Mouse (Mus musculus): ENCODE data around the gene Xrcc6. TPM values are rescaled to one million over a fixed set of nuclear protein-coding genes. Genes with fewer than 3 reads are reported as not detected.

The Xrcc6 gene
- polyA plus RNA-seq, 1 experiment from 2014 or later = 36.7 TPM

DNA sequence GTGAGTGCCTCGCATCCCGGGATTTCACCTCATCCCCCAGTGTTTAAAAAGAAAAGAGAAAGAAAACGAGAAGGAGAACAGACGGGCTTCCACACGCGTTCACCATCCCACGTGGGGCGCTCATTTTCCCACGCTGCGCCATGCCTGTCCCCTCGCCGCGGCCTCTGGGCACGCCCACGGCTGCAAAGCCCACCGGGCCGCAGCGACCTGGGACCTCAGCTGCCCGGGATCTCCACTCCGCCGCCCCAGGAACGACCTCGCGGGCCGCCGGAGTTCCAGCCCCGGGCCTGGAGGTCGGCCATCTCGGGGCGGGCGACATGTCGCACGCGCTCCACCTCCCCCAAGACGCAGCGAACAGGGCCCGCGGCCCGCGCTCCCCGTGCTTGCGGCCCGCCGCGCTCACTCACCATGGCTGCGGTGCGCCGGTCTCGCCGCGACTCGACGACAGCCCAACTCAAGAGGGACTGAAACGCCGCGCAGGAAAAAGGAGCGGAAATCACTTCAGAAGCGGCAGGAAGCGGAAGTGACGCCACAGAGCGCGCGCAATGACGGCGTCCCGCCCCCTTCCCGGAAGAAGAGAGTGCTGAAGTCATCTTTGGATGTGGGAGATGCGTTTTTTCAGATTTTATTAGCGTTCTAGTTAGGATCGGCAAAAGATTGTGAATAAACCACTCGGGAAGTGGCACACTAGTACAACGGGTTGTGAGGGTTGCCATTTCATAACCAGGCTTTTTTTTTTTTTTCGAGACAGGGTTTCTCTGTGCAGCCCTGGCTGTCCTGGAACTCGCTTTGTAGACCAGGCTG, 59.6 kb downstream of the Xrcc6 start, which contains the start of gene Snu13:
Snu13 (minus strand) TSS at position 519 of the 804 bp plus-strand sequence.
- Histone ChIP-seq H3K4me3 (replicated peaks; ENCODE audit: low read length) (peak within 1 kb of the TSS; percentile 100), H3K4me1 (replicated peaks; ENCODE audit: control insufficient read depth, insufficient read depth, low read length) (peaks cover 18% of the 10 kb centered on the region), H3K27ac (peak within 1 kb of the TSS; percentile 83), H3K27me3 (ENCODE audit: control insufficient read depth, insufficient read depth, low read length) (no peaks in the 10 kb centered on the region), H3K36me3 (replicated peaks; ENCODE audit: control insufficient read depth, insufficient read depth) (peaks cover 17% of the 10 kb centered on the region), H3K9ac (peak within 1 kb of the TSS; percentile 93), H3K4me2 (replicated peaks) (peak within 1 kb of the TSS; percentile 98), H3K9me3 (ENCODE audit: control insufficient read depth, low read length) (no peaks in the 10 kb centered on the region)
- DNase-seq (ENCODE audit: low spot score) = peak; percentile 95
- ATAC-seq (ENCODE audit: low FRiP score) = peak; percentile 91
- whole genome bisulfite sequencing = under 1% methylated on average over 65 of the region's 74 CpGs

DNA sequence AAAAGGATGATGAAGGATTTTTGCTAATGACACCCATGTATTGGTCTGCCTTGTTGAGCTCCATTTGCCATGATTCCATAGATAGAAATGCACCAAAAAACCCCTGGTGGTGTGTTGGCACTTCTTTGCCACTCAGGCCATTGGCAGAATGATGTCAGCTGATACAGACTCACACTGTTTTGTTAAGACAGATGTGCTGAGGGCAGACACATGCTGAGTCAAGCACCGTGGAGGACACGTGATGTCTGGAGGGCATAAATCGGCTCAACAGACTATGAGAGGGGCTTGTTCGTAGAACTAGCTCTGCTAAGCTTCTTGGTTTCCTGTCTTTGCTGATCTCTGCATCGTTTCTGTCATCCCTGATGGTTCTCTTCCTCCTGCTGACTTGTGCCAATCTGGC, 64.9 kb downstream of the Xrcc6 start:
- no peak overlapping the region for H3K27ac ChIP-seq
- no peak for ATAC-seq (ENCODE audit: low FRiP score)
- H3K4me3 ChIP-seq (replicated peaks; ENCODE audit: low read length) = no peak overlapping the region
- no peaks in the 10 kb centered on the region for H3K36me3 ChIP-seq (replicated peaks; ENCODE audit: control insufficient read depth, insufficient read depth)
- 66% methylated on average over 5 of the region's 5 CpGs for WGBS
- DNase-seq (ENCODE audit: low spot score) = no peak
- no peaks in the 10 kb centered on the region; the same call in 1 of the 2 replicates for H3K4me1 ChIP-seq (replicated peaks; ENCODE audit: control insufficient read depth, insufficient read depth, low read length)
- no peaks in the 10 kb centered on the region for H3K27me3 ChIP-seq (ENCODE audit: control insufficient read depth, insufficient read depth, low read length)
- no peaks in the 10 kb centered on the region for H3K9me3 ChIP-seq (ENCODE audit: control insufficient read depth, low read length)
- no peak overlapping the region for H3K4me2 ChIP-seq (replicated peaks)
- no peak overlapping the region for H3K9ac ChIP-seq

DNA sequence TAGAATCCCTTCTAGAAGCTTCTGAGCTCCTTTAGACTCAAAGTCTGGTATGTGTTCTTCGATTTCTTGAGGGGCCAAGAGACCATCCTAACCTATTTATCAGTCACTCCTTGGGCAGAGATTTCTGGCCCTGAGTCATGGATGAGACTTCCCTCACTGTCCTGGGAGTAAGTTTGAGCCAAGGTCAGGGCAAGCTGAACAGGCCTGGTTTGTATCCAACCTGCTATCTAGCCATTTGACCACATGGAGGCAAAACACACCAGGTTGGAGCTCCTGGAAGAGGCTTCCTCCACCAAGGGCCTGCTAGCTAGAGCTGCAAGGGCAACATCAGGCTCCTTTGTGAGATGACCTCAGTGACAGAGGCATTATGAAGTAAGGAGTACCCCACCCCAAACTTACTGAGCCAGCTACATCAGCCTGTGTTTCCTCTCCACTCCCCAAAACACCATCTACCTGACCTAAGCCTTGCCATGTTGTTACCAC, 71.1 kb downstream of the Xrcc6 start, which contains the start of gene 4930407I10Rik:
4930407I10Rik (plus strand) TSS at position 433 of the 483 bp plus-strand sequence.
- Histone ChIP-seq H3K4me3 (replicated peaks; ENCODE audit: low read length) (no peak within 1 kb of the TSS), H3K4me2 (replicated peaks) (no peak within 1 kb of the TSS), H3K9ac (no peak within 1 kb of the TSS), H3K9me3 (ENCODE audit: control insufficient read depth, low read length) (no peaks in the 10 kb centered on the region), H3K4me1 (replicated peaks; ENCODE audit: control insufficient read depth, insufficient read depth, low read length) (no peaks in the 10 kb centered on the region), H3K27ac (no peak within 1 kb of the TSS), H3K27me3 (ENCODE audit: control insufficient read depth, insufficient read depth, low read length) (0 out of 2 replicates have a peak, but pooled peaks cover 4% of the 10 kb centered on the region), H3K36me3 (replicated peaks; ENCODE audit: control insufficient read depth, insufficient read depth) (no peaks in the 10 kb centered on the region)
- ATAC-seq (ENCODE audit: low FRiP score) (no peak), DNase-seq (ENCODE audit: low spot score) (no peak)
- WGBS = 83% methylated on average over 1 of the region's 1 CpGs

DNA sequence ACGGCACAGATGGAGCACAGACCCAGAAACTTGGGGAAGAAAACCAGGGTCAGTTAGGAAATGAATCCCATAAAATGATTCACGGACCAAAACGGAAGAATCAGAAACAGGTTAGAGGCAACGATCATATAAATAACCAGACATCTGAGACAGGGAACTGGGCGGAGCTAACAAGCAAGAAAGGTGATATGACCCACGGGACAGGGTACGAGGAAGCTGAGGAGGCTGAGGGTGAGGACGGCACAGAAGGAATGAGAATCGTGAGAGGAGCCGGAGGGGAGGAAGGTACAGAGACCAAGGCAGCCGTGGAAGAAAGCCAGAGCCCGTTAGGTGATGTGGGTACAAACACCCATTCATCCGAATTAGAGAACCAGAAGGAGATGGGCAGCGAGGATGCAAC, 76.3 kb downstream of the Xrcc6 start:
- Histone ChIP-seq H3K9me3 (ENCODE audit: control insufficient read depth, low read length) (no peaks in the 10 kb centered on the region), H3K9ac (no peak overlapping the region), H3K27ac (no peak overlapping the region), H3K4me3 (replicated peaks; ENCODE audit: low read length) (no peak overlapping the region), H3K4me1 (replicated peaks; ENCODE audit: control insufficient read depth, insufficient read depth, low read length) (no peaks in the 10 kb centered on the region), H3K27me3 (ENCODE audit: control insufficient read depth, insufficient read depth, low read length) (peaks cover 21% of the 10 kb centered on the region), H3K36me3 (replicated peaks; ENCODE audit: control insufficient read depth, insufficient read depth) (no peaks in the 10 kb centered on the region), H3K4me2 (replicated peaks) (no peak overlapping the region)
- WGBS = 76% methylated on average over 14 of the region's 14 CpGs
- DNase-seq (ENCODE audit: low spot score) (no peak), ATAC-seq (ENCODE audit: low FRiP score) (no peak)

DNA sequence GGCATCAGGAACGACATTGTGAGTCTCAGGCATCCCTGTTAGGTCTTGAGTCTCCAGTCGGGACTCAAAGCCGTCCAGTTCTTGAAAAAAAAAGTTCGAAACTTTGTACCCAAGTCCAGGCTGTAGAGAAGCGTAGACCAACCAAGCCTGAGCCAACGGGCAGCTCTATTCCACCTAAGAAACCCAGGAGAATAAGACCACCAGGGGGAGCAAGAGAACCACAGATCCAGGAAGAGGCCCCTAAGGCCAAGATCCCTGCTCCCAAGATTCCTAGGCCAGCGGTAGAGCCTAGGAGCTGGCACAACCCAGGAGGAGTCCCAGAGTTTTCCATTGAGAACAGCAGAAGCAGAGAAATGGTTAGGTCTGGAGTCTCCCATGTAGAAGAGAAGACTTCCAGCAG, 77.9 kb downstream of the Xrcc6 start:
- 21% methylated on average over 7 of the region's 7 CpGs for WGBS
- Histone ChIP-seq H3K36me3 (replicated peaks; ENCODE audit: control insufficient read depth, insufficient read depth) (no peaks in the 10 kb centered on the region), H3K9me3 (ENCODE audit: control insufficient read depth, low read length) (no peaks in the 10 kb centered on the region), H3K9ac (no peak overlapping the region; the same call in 1 of the 2 replicates), H3K4me3 (replicated peaks; ENCODE audit: low read length) (no peak overlapping the region), H3K27me3 (ENCODE audit: control insufficient read depth, insufficient read depth, low read length) (peaks cover 37% of the 10 kb centered on the region), H3K4me2 (replicated peaks) (no peak overlapping the region), H3K27ac (no peak overlapping the region), H3K4me1 (replicated peaks; ENCODE audit: control insufficient read depth, insufficient read depth, low read length) (no peaks in the 10 kb centered on the region)
- DNase-seq (ENCODE audit: low spot score) (peak; percentile 88), ATAC-seq (ENCODE audit: low FRiP score) (no peak)

DNA sequence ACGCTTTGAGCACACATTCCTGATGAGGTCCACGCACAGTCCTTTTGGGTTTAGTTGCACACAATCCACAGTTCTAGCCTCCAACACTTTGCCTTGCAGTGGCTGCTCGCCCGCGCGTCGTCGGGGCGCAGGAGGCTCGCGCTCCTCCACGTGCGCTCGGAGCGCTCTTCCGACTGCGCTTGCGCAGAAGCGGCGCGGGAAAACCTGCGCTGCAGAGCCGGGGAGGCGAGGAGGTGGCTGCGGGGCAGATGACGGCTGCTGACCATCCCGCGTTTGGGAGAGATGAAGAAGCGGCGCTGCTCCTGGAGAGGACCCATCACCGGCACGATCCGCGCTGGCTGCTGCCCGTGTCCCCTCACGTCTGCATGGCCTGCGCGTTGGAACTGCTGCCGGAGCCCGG, 82.3 kb downstream of the Xrcc6 start, which contains the start of gene Mei1:
Mei1 (plus strand) TSS at position 99 of the 400 bp plus-strand sequence.
- no peak for DNase-seq (ENCODE audit: low spot score)
- no peak for ATAC-seq (ENCODE audit: low FRiP score)
- no peak within 1 kb of the TSS for H3K9ac ChIP-seq
- peak within 1 kb of the TSS; percentile 15 for H3K4me3 ChIP-seq (replicated peaks; ENCODE audit: low read length)
- 20% methylated on average over 40 of the region's 40 CpGs for WGBS
- H3K27me3 ChIP-seq (ENCODE audit: control insufficient read depth, insufficient read depth, low read length) = peaks cover 31% of the 10 kb centered on the region
- no peak within 1 kb of the TSS for H3K27ac ChIP-seq
- no peaks in the 10 kb centered on the region for H3K36me3 ChIP-seq (replicated peaks; ENCODE audit: control insufficient read depth, insufficient read depth)
- no peaks in the 10 kb centered on the region for H3K4me1 ChIP-seq (replicated peaks; ENCODE audit: control insufficient read depth, insufficient read depth, low read length)
- peak within 1 kb of the TSS; percentile 39 for H3K4me2 ChIP-seq (replicated peaks)
- H3K9me3 ChIP-seq (ENCODE audit: control insufficient read depth, low read length) = no peaks in the 10 kb centered on the region

DNA sequence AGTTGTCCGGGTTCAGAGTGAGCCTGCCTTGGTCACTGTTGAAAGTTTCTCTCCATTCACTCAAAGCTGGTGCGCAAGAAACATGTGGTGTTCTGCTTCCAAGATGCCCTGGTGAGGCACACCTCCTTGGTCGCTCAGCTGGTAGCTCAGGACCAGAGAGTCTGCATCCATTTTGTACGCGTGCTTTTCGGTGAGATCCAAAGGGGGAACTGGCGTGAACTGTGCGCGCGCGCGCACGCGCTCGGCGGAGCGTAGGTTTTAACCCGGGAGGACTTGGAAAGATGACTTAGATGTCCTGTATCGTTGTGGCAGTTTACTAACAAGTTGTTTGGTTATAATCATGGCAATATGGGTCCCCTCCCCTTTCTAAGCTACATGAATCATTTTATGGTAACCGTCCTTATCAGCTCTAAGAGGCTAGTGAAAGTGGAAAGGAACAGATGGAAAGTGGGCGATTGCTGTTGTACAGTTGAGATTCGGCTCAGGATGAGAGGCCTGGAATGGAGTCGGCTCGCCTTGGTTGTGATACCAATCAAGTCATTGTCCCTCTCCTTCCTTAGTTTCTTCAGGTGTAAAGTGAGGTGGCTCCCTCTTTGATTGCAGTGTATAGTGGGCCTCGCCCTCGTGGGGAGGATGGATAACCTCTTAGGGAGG, 84.3 kb downstream of the Xrcc6 start:
- no peaks in the 10 kb centered on the region for H3K36me3 ChIP-seq (replicated peaks; ENCODE audit: control insufficient read depth, insufficient read depth)
- H3K9me3 ChIP-seq (ENCODE audit: control insufficient read depth, low read length) = no peaks in the 10 kb centered on the region
- H3K9ac ChIP-seq = no peak overlapping the region
- WGBS = 92% methylated on average over 26 of the region's 26 CpGs
- H3K27ac ChIP-seq = no peak overlapping the region
- H3K4me3 ChIP-seq (replicated peaks; ENCODE audit: low read length) = no peak overlapping the region
- H3K4me1 ChIP-seq (replicated peaks; ENCODE audit: control insufficient read depth, insufficient read depth, low read length) = no peaks in the 10 kb centered on the region
- H3K27me3 ChIP-seq (ENCODE audit: control insufficient read depth, insufficient read depth, low read length) = peaks cover 27% of the 10 kb centered on the region
- H3K4me2 ChIP-seq (replicated peaks) = no peak overlapping the region
- ATAC-seq (ENCODE audit: low FRiP score) (no peak), DNase-seq (ENCODE audit: low spot score) (no peak)

DNA sequence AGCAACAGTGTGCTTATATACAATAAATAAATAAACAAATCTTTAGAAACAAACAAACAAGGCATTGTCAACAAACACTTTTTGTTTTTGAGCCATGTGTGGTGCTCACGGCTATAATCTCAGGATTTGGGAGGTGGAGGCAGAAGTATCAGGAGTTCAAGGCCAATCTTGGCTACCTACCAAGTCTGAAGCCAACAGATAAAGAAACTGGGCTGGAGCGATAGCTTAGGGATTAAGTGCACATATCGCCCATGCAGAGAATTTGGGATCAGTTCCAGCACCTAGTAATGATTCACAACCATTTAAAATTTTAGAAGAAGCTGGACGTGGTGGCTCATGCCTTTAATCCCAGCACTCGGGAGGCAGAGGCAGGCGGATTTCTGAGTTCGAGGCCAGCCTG, 85.9 kb downstream of the Xrcc6 start:
- H3K36me3 ChIP-seq (replicated peaks; ENCODE audit: control insufficient read depth, insufficient read depth) = no peaks in the 10 kb centered on the region
- 89% methylated on average over 7 of the region's 7 CpGs for WGBS
- H3K9ac ChIP-seq = no peak overlapping the region
- DNase-seq (ENCODE audit: low spot score) = no peak
- no peak overlapping the region for H3K27ac ChIP-seq
- no peak overlapping the region for H3K4me2 ChIP-seq (replicated peaks)
- H3K9me3 ChIP-seq (ENCODE audit: control insufficient read depth, low read length) = no peaks in the 10 kb centered on the region
- peaks cover 24% of the 10 kb centered on the region for H3K27me3 ChIP-seq (ENCODE audit: control insufficient read depth, insufficient read depth, low read length)
- no peak for ATAC-seq (ENCODE audit: low FRiP score)
- no peaks in the 10 kb centered on the region for H3K4me1 ChIP-seq (replicated peaks; ENCODE audit: control insufficient read depth, insufficient read depth, low read length)
- no peak overlapping the region for H3K4me3 ChIP-seq (replicated peaks; ENCODE audit: low read length)

DNA sequence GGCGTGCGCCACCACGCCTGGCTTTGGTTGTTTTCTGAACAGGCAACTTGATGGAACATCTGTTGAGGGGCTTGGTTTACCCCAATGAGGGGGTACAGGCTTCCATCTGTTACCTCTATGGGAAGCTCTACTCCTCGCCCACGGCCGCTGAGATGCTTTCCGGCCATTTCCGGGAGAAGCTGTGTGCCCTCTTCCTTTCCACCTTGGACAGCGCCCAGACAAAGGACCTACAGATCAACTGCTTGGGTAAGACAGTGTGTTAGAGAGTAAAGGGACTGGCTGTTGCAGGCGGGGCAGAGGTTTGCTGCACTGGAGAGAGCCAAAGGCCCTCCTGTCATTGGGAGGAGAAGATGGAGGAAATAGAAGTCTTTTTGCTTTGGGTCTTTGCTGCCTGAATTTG, 92.2 kb downstream of the Xrcc6 start:
- H3K36me3 ChIP-seq (replicated peaks; ENCODE audit: control insufficient read depth, insufficient read depth) = no peaks in the 10 kb centered on the region
- no peaks in the 10 kb centered on the region for H3K9me3 ChIP-seq (ENCODE audit: control insufficient read depth, low read length)
- WGBS = 73% methylated on average over 10 of the region's 10 CpGs
- H3K9ac ChIP-seq = no peak overlapping the region
- DNase-seq (ENCODE audit: low spot score) (no peak), ATAC-seq (ENCODE audit: low FRiP score) (no peak)
- no peak overlapping the region for H3K4me2 ChIP-seq (replicated peaks)
- no peaks in the 10 kb centered on the region for H3K4me1 ChIP-seq (replicated peaks; ENCODE audit: control insufficient read depth, insufficient read depth, low read length)
- H3K27ac ChIP-seq = no peak overlapping the region
- H3K27me3 ChIP-seq (ENCODE audit: control insufficient read depth, insufficient read depth, low read length) = no peaks in the 10 kb centered on the region
- no peak overlapping the region for H3K4me3 ChIP-seq (replicated peaks; ENCODE audit: low read length)
